Mouse (Mus musculus) heart, postnatal 0 days (tissue): ENCODE data around the gene Hes6.

Source experiments
- CTCF ChIP-seq: IDR thresholded peaks from 2 replicates; pipeline ENCODE4 v1.5.1; 2016; ENCODE audit warnings: antibody characterized with exemption, control low read depth, low read depth
- EP300 ChIP-seq: IDR thresholded peaks from 2 replicates; pipeline ENCODE4 v1.6.1; 2016; ENCODE audit warnings: antibody characterized with exemption, low read depth

DNA sequence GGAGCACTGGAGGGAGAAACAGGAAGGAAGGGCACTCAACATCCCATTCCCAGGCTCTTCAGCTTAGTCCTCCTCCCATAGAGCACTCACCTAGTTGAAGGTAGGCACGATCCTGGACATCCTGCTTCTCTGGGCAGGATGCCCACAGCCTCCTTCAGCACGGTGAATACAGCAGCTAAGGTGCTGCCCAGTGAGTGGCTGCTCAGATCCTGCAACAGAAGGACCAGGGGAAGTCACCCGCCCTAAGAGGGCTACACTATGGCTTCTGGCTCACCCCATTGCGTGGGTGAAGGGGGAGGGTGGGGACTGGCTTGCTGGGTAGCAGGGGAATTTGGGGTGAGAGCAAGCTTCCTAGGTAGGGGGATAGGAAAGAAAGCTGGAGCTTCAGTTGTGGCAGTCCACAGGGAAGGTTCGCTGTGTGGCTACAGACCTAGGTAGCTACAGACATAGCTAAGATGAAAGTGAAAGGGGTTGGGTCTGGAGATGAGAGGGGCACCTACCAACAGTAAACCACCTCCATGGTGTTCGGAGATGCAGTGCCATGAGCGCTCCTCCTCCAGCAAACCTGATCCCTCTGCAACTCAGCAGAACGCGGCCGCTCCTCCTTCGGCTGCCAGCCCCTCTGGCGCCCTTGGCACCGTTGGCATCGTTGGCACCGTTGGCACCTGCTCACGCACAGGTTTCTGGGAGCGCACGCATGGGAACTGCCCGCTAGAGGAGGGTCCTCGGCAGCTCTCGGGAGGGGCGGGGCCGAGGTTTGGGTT lies 8.2 kb downstream of the Hes6 start:
- TF ChIP-seq CTCF = no peak
- TF ChIP-seq EP300 = no peak
